Mouse (Mus musculus) E14TG2a.4 (cell line): ENCODE measurements around the gene Plcz1.

Experiments used
- H3K27me3 ChIP-seq: 2 replicates; pipeline ENCODE4 v1.6.1; 2014; ENCODE audit warnings: low read length, control low read depth; ENCODE audit not compliant: insufficient read depth
- H3K36me3 ChIP-seq: 2 replicates; pipeline ENCODE4 v1.6.1; 2014; ENCODE audit warnings: low read length, control low read depth; ENCODE audit not compliant: insufficient read depth
- H3K4me1 ChIP-seq: replicated peaks from 2 replicates; pipeline ENCODE4 v1.6.1; 2014; ENCODE audit warnings: low read depth, low read length, control low read depth
- H3K4me3 ChIP-seq: replicated peaks from 2 replicates; pipeline ENCODE4 v1.5.1; 2014; ENCODE audit warnings: mild to moderate bottlenecking, low read length
- H3K9me3 ChIP-seq: 2 replicates; pipeline ENCODE4 v1.6.1; 2014; ENCODE audit warnings: low read length, control low read depth
- CTCF ChIP-seq: conservative IDR thresholded peaks from 2 replicates; pipeline ENCODE4 v1.5.1; 2014; ENCODE audit warnings: low read length
- NANOG ChIP-seq: IDR thresholded peaks from 2 replicates; pipeline ENCODE4 v1.6.1; 2014; ENCODE audit warnings: borderline replicate concordance, low read length, mixed read lengths
- POU5F1 ChIP-seq: IDR thresholded peaks from 2 replicates; pipeline ENCODE4 v1.6.1; 2014; ENCODE audit warnings: low read length, borderline replicate concordance

The Plcz1 gene

DNA sequence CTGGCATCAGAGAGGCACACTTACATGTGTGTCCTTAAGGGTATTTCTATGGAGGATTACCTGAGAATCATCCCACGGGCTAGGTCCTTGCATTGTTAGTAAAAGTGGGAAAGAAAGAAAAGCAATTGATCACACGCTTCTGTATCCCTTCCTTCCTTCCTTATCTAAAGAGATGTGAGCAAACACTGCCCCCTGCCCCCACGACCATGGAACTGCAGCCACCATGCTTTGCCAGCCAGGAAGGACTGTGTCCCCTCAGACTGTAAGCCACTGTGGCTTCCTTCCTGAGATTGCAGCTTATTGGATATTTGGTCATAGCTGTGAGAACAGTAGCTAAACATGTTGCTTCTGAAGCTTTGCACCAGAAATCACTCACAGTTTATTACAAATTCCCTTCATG lies 36.1 kb downstream of the Plcz1 start:
- Histone ChIP-seq H3K9me3 (peaks cover 5% of the 10 kb centered on the region), H3K27me3 (no peaks in the 10 kb centered on the region), H3K36me3 (no peaks in the 10 kb centered on the region), H3K4me1 (no peaks in the 10 kb centered on the region), H3K4me3 (no peak overlapping the region)
- TF ChIP-seq POU5F1: no peak
- TF ChIP-seq CTCF: peak; percentile 38

DNA sequence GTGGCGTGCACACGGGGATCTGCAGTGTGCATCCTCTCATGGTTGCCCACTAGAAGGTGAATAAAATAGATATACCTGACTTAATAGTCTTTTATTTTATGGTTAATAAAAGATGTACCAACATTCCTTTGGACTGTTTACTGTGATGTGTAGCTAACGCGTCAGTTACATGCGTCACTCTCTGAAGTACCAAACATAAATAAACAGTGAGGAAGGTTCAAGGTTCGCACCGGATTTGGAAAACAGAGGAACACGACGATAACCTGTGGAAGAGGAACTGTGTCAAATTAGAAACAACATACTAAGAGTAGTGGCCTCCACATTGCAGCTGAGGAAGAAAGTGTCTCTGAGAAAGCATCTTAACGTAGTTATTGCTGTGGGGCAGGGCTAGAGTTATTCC lies 51.7 kb downstream of the Plcz1 start:
- no peaks in the 10 kb centered on the region for H3K27me3 ChIP-seq
- H3K9me3 ChIP-seq: no peaks in the 10 kb centered on the region
- H3K4me1 ChIP-seq: no peaks in the 10 kb centered on the region
- H3K4me3 ChIP-seq: no peak overlapping the region
- TF ChIP-seq NANOG: no peak
- TF ChIP-seq POU5F1: no peak
- TF ChIP-seq CTCF: no peak
- H3K36me3 ChIP-seq: no peaks in the 10 kb centered on the region

DNA sequence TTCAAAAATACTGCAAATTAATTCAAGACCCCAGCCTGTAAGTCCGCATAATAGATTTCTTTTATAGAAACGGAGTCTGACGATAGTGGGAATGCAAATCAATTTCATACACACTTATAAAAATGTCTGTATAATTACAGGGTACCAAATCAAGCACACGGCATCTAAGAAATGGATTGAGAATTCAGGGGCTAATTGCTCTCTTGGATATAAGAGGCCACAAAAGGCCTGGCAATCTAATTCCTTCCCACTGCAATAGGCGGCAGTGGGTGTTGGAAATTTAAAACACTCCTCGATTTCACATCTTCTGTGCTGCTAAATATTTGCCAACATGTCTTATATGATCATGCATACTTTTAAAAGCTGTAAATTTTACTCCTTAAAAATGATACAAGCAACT lies 52.2 kb downstream of the Plcz1 start:
- H3K27me3 ChIP-seq: no peaks in the 10 kb centered on the region
- H3K36me3 ChIP-seq: no peaks in the 10 kb centered on the region
- no peaks in the 10 kb centered on the region for H3K4me1 ChIP-seq
- no peaks in the 10 kb centered on the region for H3K9me3 ChIP-seq
- TF ChIP-seq POU5F1 (no peak), NANOG (no peak), CTCF (no peak)
- no peak overlapping the region for H3K4me3 ChIP-seq

DNA sequence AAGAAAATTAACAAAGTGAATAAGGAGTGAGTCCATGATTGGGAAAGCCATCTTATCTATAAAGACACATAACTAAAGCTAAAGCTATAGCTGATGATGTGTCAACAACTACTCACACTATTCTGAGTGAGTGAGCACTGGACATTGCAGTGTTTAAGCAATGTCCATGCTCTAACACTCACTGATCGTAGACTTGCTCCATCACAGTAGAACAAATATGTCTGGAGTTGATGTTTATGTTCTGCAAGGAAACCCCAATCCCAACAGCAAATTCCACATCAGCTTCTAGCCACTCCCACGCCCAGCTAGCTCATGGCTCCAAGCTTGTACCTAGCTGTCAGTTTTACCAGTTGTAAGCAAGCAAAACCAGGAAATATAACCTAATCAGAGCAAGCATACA lies 54.7 kb downstream of the Plcz1 start:
- H3K36me3 ChIP-seq: no peaks in the 10 kb centered on the region
- no peaks in the 10 kb centered on the region for H3K27me3 ChIP-seq
- H3K9me3 ChIP-seq: no peaks in the 10 kb centered on the region
- TF ChIP-seq POU5F1 (no peak), NANOG (no peak)
- no peaks in the 10 kb centered on the region for H3K4me1 ChIP-seq
- H3K4me3 ChIP-seq: no peak overlapping the region

DNA sequence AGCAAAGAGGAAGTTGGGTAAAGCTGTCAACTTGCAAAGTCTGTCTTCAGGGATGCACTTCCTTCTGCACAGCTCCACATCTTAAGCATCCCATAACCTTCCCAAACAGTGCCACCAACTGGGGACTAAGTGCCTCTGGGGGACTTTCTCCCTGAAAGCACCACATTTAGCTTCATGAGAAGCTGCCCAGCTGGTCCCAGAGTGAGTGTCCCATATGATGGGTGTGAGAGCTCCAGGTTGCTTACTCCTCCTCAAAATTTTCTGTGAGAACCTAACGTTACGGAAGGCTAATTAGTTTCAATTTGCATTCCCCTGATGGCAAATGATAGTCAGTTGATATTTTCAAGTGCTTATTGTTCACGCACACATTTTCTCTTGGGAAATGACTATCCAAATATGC lies 57.2 kb downstream of the Plcz1 start:
- Histone ChIP-seq H3K4me1 (no peaks in the 10 kb centered on the region), H3K27me3 (no peaks in the 10 kb centered on the region), H3K9me3 (no peaks in the 10 kb centered on the region), H3K4me3 (no peak overlapping the region), H3K36me3 (no peaks in the 10 kb centered on the region)
- no peak for TF ChIP-seq NANOG
- no peak for TF ChIP-seq CTCF
- TF ChIP-seq POU5F1: no peak

DNA sequence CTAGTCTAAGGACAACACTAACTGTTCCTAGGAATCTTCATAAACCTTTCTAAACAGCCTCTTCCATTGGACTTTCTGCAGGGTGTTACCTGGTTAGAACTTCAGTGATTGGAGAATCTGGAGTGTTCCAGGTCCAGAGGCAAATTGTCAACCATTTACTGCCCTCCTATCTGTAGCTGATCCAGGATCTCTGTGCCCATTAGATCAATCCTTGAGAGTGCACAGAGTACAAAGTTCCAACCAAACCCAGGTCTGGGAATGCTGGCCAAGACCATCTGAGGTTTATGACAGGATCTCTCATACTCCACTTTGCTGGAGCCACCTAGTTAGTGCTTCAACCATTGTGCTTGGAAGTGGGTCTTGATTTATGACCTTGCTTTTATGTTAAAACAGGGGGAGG lies 60.2 kb downstream of the Plcz1 start:
- Histone ChIP-seq H3K9me3 (no peaks in the 10 kb centered on the region), H3K27me3 (no peaks in the 10 kb centered on the region), H3K4me1 (no peaks in the 10 kb centered on the region), H3K4me3 (no peak overlapping the region), H3K36me3 (no peaks in the 10 kb centered on the region)
- TF ChIP-seq NANOG (no peak), CTCF (no peak)

DNA sequence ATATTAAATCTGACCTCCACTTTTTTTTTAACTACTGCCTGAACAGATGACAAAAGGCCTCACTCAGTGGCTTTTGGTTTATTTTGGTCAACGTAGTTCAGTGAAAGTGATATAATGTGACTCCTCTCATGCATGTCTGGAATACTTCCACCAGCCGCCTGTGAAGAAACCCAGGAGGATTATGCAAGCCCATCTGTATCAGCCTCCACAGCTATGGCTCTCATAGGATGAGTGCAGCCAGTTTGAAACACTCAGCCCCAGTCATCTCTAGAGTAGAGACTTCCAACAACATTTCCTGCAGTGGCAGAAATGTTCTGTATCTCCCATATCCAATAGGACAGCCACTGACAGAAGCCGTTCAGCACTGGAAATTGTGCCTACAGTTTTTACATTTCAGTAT lies 63.1 kb downstream of the Plcz1 start:
- H3K4me1 ChIP-seq: peaks cover 1% of the 10 kb centered on the region; the same call in 1 of the 2 replicates
- TF ChIP-seq CTCF: no peak
- no peak for TF ChIP-seq POU5F1
- no peak overlapping the region for H3K4me3 ChIP-seq
- H3K36me3 ChIP-seq: no peaks in the 10 kb centered on the region
- H3K9me3 ChIP-seq: no peaks in the 10 kb centered on the region
- no peaks in the 10 kb centered on the region for H3K27me3 ChIP-seq

DNA sequence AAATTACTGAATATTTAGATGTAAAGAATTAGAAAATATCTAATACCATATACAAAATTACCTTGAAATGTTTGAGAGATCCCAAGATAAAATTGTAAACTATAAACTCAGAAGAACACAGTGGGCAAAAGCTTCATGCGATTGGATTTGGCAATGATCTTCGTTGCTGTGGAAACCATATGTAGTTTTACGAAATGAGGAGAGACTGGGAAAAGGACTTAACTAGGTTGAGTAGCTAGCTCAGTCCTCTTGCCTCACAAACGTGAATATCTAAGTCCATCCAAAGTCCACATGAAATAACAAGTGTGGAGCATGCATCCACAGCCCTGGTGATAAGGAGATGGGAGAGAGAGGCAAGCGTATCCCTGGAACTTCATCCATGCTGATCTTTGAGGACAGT lies 66.6 kb downstream of the Plcz1 start:
- no peaks in the 10 kb centered on the region for H3K9me3 ChIP-seq

DNA sequence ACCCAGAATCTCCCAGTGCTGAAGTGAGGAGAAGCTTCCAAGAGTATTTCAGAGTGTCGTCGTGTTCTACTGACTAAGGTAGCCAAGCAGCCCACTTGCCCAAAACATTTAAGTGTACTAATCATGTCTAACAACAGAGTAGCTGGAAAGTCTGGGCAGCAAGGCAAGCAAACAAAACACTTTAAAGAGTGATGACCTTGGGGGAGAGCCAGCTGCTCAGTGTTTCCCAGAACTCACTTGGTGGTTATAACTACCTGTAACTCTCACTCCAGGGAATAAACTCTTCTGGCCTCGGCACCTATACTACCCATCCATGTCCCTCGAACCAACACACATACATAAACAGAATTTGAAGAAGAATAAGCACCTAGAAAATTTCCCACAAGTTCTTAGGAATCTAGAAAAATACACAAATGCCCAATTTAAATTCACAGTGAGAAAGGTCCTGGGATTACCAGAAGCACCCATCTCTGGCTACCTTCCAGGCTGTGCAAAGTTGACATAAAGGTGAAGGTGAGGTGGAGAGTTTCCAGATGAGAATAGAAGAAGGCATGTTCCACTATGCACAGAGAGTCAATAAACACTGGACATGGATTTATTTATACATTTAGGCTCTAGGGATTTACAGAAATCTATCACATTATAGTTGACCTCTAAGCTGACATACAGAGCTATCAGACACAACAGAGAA lies 69.5 kb downstream of the Plcz1 start:
- Histone ChIP-seq H3K4me1 (peaks cover 4% of the 10 kb centered on the region; the same call in 1 of the 2 replicates), H3K4me3 (no peak overlapping the region), H3K9me3 (no peaks in the 10 kb centered on the region), H3K36me3 (no peaks in the 10 kb centered on the region), H3K27me3 (no peaks in the 10 kb centered on the region)
- no peak for TF ChIP-seq CTCF
- TF ChIP-seq NANOG: no peak
- no peak for TF ChIP-seq POU5F1

More for the DNA sequence above, 66.6 kb downstream of the Plcz1 start:
- Histone ChIP-seq H3K27me3 (no peaks in the 10 kb centered on the region), H3K36me3 (no peaks in the 10 kb centered on the region), H3K4me3 (no peak overlapping the region), H3K4me1 (peaks cover 4% of the 10 kb centered on the region; the same call in 1 of the 2 replicates)
- no peak for TF ChIP-seq NANOG
- no peak for TF ChIP-seq CTCF
- TF ChIP-seq POU5F1: no peak
